Mouse (Mus musculus): ENCODE results near the gene Tmem189.
A peak's percentile ranks its signal among the peaks of the same experiment; 100 is the strongest.

DNA sequence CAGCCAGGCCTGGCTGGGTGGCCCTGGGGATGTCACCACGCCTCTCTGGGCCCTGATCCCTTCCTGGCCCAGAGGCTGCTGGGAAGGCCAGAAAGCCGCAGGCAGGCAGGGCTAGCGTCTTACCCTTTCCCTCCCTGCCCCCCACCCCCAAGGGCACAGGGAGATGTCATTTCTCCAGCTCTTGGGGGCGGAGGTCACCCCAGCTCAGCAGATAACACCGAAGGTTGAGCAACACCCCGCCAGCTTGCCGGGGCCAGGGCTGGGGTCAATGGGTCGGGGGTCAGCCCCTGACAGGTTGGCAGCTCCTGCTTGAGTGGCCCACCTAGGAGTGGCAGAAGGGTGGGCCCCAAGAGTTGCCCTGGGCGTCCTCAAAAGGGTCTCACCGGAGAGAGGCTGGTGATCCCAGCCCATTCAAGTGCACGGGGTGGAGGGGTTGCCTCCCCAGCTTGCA lies 1.9 kb downstream of the Tmem189 start:
- TF ChIP-seq CTCF (IDR thresholded peaks at IDR 0.05; ENCODE audit: low read depth, low read length), result 0 out of 2 replicates have a peak, but pooled peaks have one; percentile 2
- TF ChIP-seq POLR2A (IDR thresholded peaks at IDR 0.05; ENCODE audit: extremely low read depth, insufficient read depth, low read length), result no peak

Measured in liver, adult 2 months (tissue).